Mouse (Mus musculus) megakaryocyte, embryonic 14.5 days (primary cell): ENCODE results near the gene Id3. TPM values are rescaled to one million over a fixed set of nuclear protein-coding genes. Genes with fewer than 3 reads are reported as not detected.

Source experiments
- H3K27me3 ChIP-seq: replicated peaks from 2 replicates; pipeline ENCODE3; 2012; ENCODE audit warnings: inconsistent platforms
- H3K36me3 ChIP-seq: replicated peaks from 2 replicates; pipeline ENCODE3; 2012; ENCODE audit warnings: low read length, inconsistent platforms, mixed read lengths
- H3K4me1 ChIP-seq: 2 replicates; pipeline ENCODE4 v1.6.1; 2012; ENCODE audit warnings: inconsistent platforms
- H3K4me3 ChIP-seq: replicated peaks from 2 replicates; pipeline ENCODE3; 2012; ENCODE audit warnings: moderate library complexity, mild to moderate bottlenecking, inconsistent platforms
- H3K9me3 ChIP-seq: 2 replicates; pipeline ENCODE4 v1.6.1; 2012; ENCODE audit warnings: inconsistent platforms
- FLI1 ChIP-seq: IDR thresholded peaks from 2 replicates; pipeline ENCODE4 v1.6.1; 2012; ENCODE audit warnings: low read length, inconsistent platforms, mixed read lengths
- GATA1 ChIP-seq: IDR thresholded peaks from 3 replicates; pipeline ENCODE4 v1.6.1; 2012; ENCODE audit warnings: mixed read lengths, low read length, inconsistent platforms, borderline replicate concordance
- polyA plus RNA-seq: library from polyadenylated mRNA; stranded (reverse); fragments of >175 nt; gene quantifications from 2 replicates; pipeline ENCODE4 v1.2.3, GENCODE M21; 2012; ENCODE audit warnings: low replicate concordance; ENCODE audit not compliant: insufficient read depth

The Id3 gene
- polyA plus RNA-seq, 1 experiment: 13.8 TPM

DNA sequence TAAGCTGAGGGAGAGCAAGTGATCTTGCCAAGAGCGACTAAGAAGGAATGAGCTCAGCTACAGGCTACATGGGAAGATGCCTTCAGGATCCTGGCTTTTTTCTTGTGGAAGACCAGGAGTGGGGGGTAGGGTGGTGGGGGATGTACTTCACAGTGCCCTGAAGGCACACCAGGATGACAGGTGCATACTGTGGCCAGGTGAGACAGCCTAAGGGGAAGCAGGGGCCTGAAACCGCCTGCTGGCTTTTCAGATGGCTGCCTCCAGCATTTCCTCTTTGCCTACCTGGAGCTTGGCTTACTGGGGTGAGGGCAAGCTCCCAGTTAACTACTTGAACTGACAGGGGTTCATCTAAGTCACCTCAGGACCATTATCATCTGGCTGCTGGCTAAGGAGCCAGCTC lies 34.1 kb upstream of the Id3 start:
- Histone ChIP-seq H3K36me3 (no peaks in the 10 kb centered on the region), H3K9me3 (no peaks in the 10 kb centered on the region), H3K4me1 (no peaks in the 10 kb centered on the region), H3K4me3 (no peak overlapping the region), H3K27me3 (peaks cover 61% of the 10 kb centered on the region)
- TF ChIP-seq GATA1 (no peak), FLI1 (no peak)

DNA sequence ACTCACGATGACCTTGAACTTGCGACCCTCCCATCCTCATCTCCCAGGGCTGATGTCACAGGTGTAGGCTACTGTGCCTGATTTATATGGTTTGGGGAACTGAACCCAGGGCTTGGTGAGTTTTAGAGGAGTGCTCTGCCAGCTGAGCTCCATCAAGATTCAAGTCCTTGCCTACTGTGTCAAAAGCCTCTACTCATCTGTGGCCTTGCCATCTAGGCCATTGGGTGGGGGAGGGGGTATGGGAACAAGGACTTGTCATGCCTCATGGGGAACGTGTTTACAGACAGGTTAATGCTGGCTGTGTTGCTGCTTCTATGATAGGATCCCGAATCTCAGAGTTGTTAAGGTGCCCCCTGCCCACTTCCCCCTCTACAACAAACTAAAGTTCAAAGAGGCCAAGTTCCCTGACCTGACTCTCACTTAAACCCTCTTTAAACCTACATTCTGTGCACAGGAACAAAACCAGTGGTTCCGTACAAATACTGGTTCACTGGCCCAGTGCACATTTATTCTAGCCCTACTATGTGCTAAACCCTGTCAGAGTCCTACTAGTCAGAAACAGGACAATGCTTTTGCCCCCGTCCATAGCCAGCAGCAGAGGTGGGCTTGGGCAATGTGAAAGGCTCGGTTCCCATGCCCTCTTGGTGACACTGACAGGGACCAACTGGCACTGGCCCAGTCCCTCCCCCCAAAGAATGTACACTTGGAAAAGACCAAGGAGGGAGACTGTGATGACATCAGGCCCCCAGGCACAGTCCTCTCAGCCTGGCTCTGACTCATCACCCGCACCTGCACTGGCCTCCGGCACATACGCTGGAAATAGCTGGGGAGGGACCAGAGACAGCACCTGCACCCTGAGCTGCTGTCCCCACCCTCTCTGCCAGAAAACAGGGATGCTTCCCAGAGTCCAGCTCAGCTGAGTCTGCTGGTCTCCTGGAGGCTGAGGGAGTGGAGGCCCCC lies 33.1 kb upstream of the Id3 start:
- Histone ChIP-seq H3K9me3 (no peaks in the 10 kb centered on the region), H3K4me3 (no peak overlapping the region), H3K27me3 (peaks cover 57% of the 10 kb centered on the region), H3K4me1 (no peaks in the 10 kb centered on the region), H3K36me3 (no peaks in the 10 kb centered on the region)
- no peak for TF ChIP-seq GATA1
- no peak for TF ChIP-seq FLI1

DNA sequence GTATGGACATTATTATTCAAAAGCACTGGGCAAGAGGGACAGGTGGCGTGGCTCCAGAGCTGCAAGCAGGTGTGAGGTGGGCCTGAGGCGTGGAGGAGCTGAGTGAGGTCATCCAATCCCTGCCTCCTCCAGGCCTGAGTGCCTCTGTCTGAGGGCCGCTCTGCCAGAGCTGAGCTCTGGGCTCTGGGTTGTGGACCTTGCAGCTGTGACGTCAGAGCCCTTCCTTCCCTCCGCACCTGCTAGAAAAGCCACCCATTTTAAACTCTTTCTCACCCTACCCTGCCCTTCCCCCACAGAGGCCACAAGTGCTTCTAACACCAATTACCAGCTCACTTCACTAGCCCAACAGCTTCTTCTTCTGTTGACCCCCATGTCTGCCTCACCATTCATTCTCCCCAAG lies 31.0 kb upstream of the Id3 start:
- Histone ChIP-seq H3K36me3 (no peaks in the 10 kb centered on the region), H3K4me1 (peaks cover 12% of the 10 kb centered on the region), H3K9me3 (no peaks in the 10 kb centered on the region), H3K4me3 (no peak overlapping the region), H3K27me3 (peaks cover 63% of the 10 kb centered on the region)
- TF ChIP-seq GATA1: no peak
- no peak for TF ChIP-seq FLI1

DNA sequence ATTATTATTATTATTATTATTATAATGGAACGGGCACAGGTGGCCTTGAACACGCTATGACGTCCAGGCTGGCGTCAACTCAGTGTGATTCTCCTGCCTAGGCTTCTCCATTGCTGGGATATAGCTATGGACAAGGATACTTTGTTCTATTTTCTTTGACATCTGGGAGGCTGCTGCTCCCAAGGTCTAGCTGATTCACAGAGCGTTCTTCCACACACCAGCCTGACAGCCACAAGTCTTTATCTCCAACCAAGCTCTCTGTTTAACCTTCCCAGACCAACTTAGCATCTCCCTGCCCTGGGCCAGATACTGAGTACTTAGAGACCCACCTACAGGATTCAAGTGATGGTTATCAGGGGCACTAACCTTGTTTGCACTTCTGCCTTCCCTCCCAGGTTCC lies 28.6 kb upstream of the Id3 start:
- Histone ChIP-seq H3K4me1 (peaks cover 13% of the 10 kb centered on the region), H3K36me3 (no peaks in the 10 kb centered on the region), H3K4me3 (no peak overlapping the region), H3K27me3 (peaks cover 66% of the 10 kb centered on the region), H3K9me3 (no peaks in the 10 kb centered on the region)
- TF ChIP-seq FLI1 (no peak), GATA1 (no peak)

DNA sequence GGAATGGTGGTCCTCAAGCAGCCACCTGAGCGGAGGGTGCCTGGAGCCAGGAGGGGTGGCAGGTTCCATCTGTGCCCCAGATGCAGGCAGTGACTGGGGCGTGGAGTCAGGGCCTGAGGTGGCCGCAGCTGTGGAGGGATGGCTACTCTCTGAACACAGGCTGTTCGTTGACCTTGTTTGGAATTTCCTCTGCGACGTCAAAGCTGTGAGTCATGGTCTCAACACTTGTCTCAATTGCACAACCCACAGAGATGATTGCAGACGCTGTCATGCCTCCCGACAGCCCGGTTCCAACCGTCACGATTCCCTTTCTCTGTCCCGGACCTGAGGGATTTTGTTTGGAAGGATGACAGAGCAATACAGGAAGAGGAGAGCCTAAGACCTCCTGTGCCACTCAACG lies 26.3 kb upstream of the Id3 start:
- Histone ChIP-seq H3K36me3 (no peaks in the 10 kb centered on the region), H3K4me3 (peak overlapping the region; percentile 44), H3K27me3 (peaks cover 69% of the 10 kb centered on the region), H3K9me3 (no peaks in the 10 kb centered on the region), H3K4me1 (peaks cover 20% of the 10 kb centered on the region)
- TF ChIP-seq GATA1: no peak
- no peak for TF ChIP-seq FLI1

DNA sequence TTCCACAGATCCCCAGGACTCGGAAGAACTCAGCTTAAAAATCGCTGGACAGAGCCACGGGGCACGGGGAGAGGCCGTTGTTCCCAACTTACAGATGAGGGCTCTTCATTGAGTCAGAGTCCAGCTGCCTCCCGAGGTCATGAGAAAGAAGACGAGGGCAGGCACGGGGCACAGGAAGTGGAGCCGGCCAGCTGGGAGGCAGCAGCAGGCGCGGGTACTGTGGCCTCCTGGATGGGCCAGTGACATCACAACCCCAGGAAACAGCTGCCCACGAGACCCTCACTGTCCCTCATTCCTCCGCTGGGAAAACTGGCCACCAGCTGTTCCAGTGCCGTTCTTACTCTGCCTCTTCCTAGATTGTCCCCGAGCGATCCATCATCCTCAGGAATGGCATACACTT lies 23.3 kb upstream of the Id3 start:
- TF ChIP-seq FLI1 (no peak), GATA1 (no peak)
- no peaks in the 10 kb centered on the region for H3K9me3 ChIP-seq
- no peaks in the 10 kb centered on the region for H3K36me3 ChIP-seq
- H3K4me1 ChIP-seq: peaks cover 25% of the 10 kb centered on the region
- H3K4me3 ChIP-seq: peak overlapping the region; percentile 11
- peaks cover 70% of the 10 kb centered on the region for H3K27me3 ChIP-seq

DNA sequence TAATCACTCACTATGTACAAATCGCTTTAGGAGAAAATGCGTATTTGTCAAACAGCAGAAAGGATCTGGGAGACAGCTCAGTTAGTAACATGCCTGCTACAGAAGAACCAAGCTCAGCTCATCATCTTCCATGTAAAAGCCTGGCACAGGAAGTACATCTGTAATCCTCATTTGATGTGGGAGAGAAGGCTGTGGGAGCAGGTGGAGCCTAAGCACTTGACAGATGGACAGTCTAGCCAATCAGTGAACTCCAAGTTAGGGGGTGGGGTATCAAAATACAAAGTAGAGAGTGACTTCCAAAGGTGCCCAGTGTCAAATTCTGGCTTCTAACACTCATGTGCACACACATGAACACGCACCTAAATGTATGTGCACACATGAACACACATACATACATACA lies 22.1 kb upstream of the Id3 start:
- Histone ChIP-seq H3K9me3 (no peaks in the 10 kb centered on the region), H3K4me3 (no peak overlapping the region), H3K27me3 (peaks cover 71% of the 10 kb centered on the region), H3K36me3 (no peaks in the 10 kb centered on the region), H3K4me1 (peaks cover 25% of the 10 kb centered on the region)
- TF ChIP-seq GATA1: no peak
- TF ChIP-seq FLI1: no peak

DNA sequence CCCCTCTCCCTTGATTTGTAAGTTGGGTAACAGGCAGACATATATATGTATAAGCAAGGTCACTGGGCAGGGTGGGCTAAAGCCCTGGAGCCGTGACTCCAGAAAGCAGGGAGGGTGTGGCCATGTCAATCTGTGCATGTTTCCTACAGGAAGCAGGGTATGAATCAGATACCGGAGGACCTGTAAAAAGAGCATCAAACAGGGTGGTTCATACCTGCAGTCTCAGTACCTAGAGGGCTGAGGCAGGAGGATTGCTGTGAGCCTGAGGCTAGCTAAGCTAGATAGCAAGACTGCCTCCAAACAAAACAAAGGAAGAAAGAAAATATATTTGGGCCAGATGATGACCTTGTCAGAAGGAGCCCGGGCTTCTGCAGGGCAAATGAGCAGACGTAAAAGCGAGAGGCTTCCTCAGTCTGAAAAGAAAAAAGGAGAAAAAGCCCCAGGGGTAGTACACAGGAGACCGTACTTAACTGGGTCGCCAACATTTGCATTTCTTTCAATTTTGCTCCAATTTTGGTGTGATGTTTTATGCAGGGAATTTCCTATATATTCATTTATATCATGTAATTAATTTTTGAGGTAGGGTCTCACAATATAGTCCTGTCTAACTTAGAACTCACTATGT lies 21.3 kb upstream of the Id3 start:
- H3K27me3 ChIP-seq: peaks cover 72% of the 10 kb centered on the region
- H3K9me3 ChIP-seq: no peaks in the 10 kb centered on the region
- H3K4me1 ChIP-seq: peaks cover 17% of the 10 kb centered on the region
- no peak for TF ChIP-seq GATA1
- no peak for TF ChIP-seq FLI1
- no peaks in the 10 kb centered on the region for H3K36me3 ChIP-seq
- H3K4me3 ChIP-seq: no peak overlapping the region

DNA sequence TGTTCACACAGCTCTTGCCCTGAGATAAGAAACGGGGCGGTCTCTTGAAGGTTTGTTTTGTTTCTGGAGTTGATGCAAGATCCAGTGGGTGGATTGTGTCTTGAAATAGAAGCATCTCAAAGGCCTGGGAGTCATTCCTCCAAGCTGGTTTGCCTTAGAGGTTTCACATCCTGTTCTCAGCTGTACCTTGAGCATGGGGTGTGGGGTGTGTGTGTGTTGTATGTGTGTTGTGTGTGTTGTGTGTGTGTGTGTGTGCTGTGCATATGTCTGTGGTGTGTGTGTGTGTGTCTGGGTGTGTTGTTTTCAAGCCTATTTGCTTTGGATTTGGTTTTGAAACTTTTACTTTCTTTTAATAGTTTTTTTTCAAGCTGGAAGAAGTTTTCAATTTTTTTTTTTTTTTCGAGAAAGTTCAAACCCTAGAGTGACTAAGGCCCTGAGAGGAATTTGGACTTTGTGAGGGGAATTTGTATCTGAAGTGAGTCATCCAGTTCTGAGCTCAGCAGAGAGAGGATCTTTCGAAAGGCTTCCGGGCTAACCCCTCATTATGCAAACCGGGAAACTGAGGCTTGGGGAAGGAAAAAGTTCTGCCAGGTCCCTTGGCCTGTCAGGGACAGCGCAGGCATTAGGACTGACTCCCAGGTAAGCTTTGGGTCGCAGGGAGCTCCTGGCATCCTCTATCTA lies 20.0 kb upstream of the Id3 start:
- Histone ChIP-seq H3K4me1 (peaks cover 13% of the 10 kb centered on the region), H3K4me3 (no peak overlapping the region), H3K27me3 (peaks cover 76% of the 10 kb centered on the region), H3K9me3 (peaks cover 2% of the 10 kb centered on the region; the same call in 1 of the 2 replicates), H3K36me3 (no peaks in the 10 kb centered on the region)
- TF ChIP-seq FLI1 (no peak), GATA1 (no peak)

DNA sequence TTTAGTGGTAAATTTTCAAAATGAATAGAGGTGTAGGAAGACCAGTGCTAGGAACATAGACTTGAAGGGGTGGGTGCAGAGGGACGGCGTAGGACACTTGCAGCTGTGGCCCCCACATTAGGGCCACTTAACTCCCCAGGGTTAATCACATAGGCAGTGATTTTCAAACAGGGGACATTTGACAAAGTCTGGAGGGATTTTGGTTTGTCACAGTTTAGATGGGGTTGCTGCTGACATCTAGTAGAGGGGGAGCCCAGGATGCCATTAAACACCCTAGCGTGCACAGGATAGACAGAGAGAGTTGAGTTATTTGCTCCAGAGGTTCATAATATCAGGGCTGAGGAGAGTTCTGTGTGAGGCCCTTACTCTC lies 19.5 kb upstream of the Id3 start:
- no peak for TF ChIP-seq GATA1
- no peak for TF ChIP-seq FLI1
- peaks cover 2% of the 10 kb centered on the region; the same call in 1 of the 2 replicates for H3K9me3 ChIP-seq
- H3K4me1 ChIP-seq: peaks cover 13% of the 10 kb centered on the region
- peaks cover 71% of the 10 kb centered on the region for H3K27me3 ChIP-seq
- no peak overlapping the region for H3K4me3 ChIP-seq
- H3K36me3 ChIP-seq: no peaks in the 10 kb centered on the region
